Mouse (Mus musculus) cerebellum, postnatal 10 days (tissue): ENCODE results near the gene Zfp335.
A peak's percentile ranks its signal among the peaks of the same experiment; 100 is the strongest.
"Not testable (repeated sequence)": the region's sequence is repeated elsewhere in the genome, so short reads cannot be mapped to it uniquely, and the experiment has no call there.

Experiments
- DNase-seq, 2 experiments: peaks; one replicate each; pipeline ENCODE4 v3.0.0; 2021; ENCODE audit warnings: mixed read lengths in 2 of 2

The Zfp335 gene

GRCm38 (mm10) chr2:164866741-164867551 is 44.6 kb downstream of the Zfp335 start:
- DNase-seq = no peak

- DNase-seq = no peak
These were observed 47.0 kb downstream of the Zfp335 start for GRCm38 (mm10) chr2:164864593-164864992.

GRCm38 (mm10) chr2:164863411-164863810 is 48.1 kb downstream of the Zfp335 start:
- not testable (repeated sequence) for DNase-seq

GRCm38 (mm10) chr2:164862179-164862861 is 49.2 kb downstream of the Zfp335 start:
- DNase-seq = peak; percentile 79 to 87

- DNase-seq = no peak
These were observed 50.5 kb downstream of the Zfp335 start for GRCm38 (mm10) chr2:164861094-164861493.

- no peak for DNase-seq
These were observed 51.7 kb downstream of the Zfp335 start for GRCm38 (mm10) chr2:164859640-164860432.

GRCm38 (mm10) chr2:164859155-164859554 is 52.4 kb downstream of the Zfp335 start:
- DNase-seq = no peak

- DNase-seq = no peak
These were observed 53.6 kb downstream of the Zfp335 start for GRCm38 (mm10) chr2:164857842-164858553.

- peak; percentile 61 for DNase-seq
These were observed 54.3 kb downstream of the Zfp335 start, which contains the start of gene Pltp for GRCm38 (mm10) chr2:164857101-164857821. Pltp (minus strand) TSS chr2:164857711.

- peak; percentile 44 to 45 for DNase-seq
These were observed 55.1 kb downstream of the Zfp335 start for GRCm38 (mm10) chr2:164856309-164857100.

GRCm38 (mm10) chr2:164855572-164855971 is 56.0 kb downstream of the Zfp335 start:
- not testable (repeated sequence) for DNase-seq

GRCm38 (mm10) chr2:164850061-164850460 is 61.5 kb downstream of the Zfp335 start:
- DNase-seq = no peak

GRCm38 (mm10) chr2:164845782-164846181 is 65.8 kb downstream of the Zfp335 start:
- DNase-seq = no peak
